Mouse (Mus musculus): Measurements from ENCODE around the gene Smyd4. TPM values are rescaled to one million over a fixed set of nuclear protein-coding genes. Genes with fewer than 3 reads are reported as not detected.

Smyd4 gene
- polyA plus RNA-seq, 1 experiment from 2014 or later, result 16.9 TPM

Small RNA genes within 50 kb of the gene (microRNA-seq; reads per million reads assigned to microRNA genes)
- not detected for gene Gm47300

Other genes with a start within 250 kb of the Smyd4 start
- 28.2 and 29.3 TPM in 2 replicates for gene Hic1, start 178.9 kb upstream of the Smyd4 start, polyA plus RNA-seq (2015; fragmentation: Nextera tagmentation; extraction: Ambion mirVana)
- gene Ovca2, start 169.6 kb upstream of the Smyd4 start, polyA plus RNA-seq (2015; fragmentation: Nextera tagmentation; extraction: Ambion mirVana), result 27.8 and 29.5 TPM in 2 replicates
- 23.9 and 24.9 TPM in 2 replicates for gene Dph1, start 157.2 kb upstream of the Smyd4 start, polyA plus RNA-seq (2015; fragmentation: Nextera tagmentation; extraction: Ambion mirVana)
- gene Rtn4rl1, start 154.7 kb upstream of the Smyd4 start, polyA plus RNA-seq (2015; fragmentation: Nextera tagmentation; extraction: Ambion mirVana), result 2.3 and 3.1 TPM in 2 replicates
- gene Rpa1, start 109 bp upstream of the Smyd4 start, polyA plus RNA-seq (2015; fragmentation: Nextera tagmentation; extraction: Ambion mirVana), result 119 and 130 TPM in 2 replicates
- gene Serpinf1, start 74.3 kb downstream of the Smyd4 start, polyA plus RNA-seq (2015; fragmentation: Nextera tagmentation; extraction: Ambion mirVana), result 227 and 235 TPM in 2 replicates
- 0.14 and 1.3 TPM in 2 replicates for gene Serpinf2, start 91.2 kb downstream of the Smyd4 start, polyA plus RNA-seq (2015; fragmentation: Nextera tagmentation; extraction: Ambion mirVana)
- gene Wdr81, start 106.3 kb downstream of the Smyd4 start, polyA plus RNA-seq (2015; fragmentation: Nextera tagmentation; extraction: Ambion mirVana), result 5.8 and 5.9 TPM in 2 replicates
- 26.4 and 26.9 TPM in 2 replicates for gene Tlcd2, start 113.3 kb downstream of the Smyd4 start, polyA plus RNA-seq (2015; fragmentation: Nextera tagmentation; extraction: Ambion mirVana)
- 60.8 and 63.0 TPM in 2 replicates for gene Prpf8, start 138.4 kb downstream of the Smyd4 start, polyA plus RNA-seq (2015; fragmentation: Nextera tagmentation; extraction: Ambion mirVana)
- 0.34 and 0.66 TPM in 2 replicates for gene Rilp, start 161.7 kb downstream of the Smyd4 start, polyA plus RNA-seq (2015; fragmentation: Nextera tagmentation; extraction: Ambion mirVana)
- gene Scarf1, start 165.1 kb downstream of the Smyd4 start, polyA plus RNA-seq (2015; fragmentation: Nextera tagmentation; extraction: Ambion mirVana), result 6.0 and 6.6 TPM in 2 replicates
- 4.8 TPM in 2 replicates for gene Slc43a2, start 183.3 kb downstream of the Smyd4 start, polyA plus RNA-seq (2015; fragmentation: Nextera tagmentation; extraction: Ambion mirVana)
- 60.9 and 62.5 TPM in 2 replicates for gene Pitpna, start 239.7 kb downstream of the Smyd4 start, polyA plus RNA-seq (2015; fragmentation: Nextera tagmentation; extraction: Ambion mirVana)